Mouse (Mus musculus): ENCODE results near the gene Cyp2j12. TPM values are rescaled to one million over a fixed set of nuclear protein-coding genes. Genes with fewer than 3 reads are reported as not detected.

Gene Cyp2j12
- polyA plus RNA-seq (2017; shearing (Covaris generic)) = not detected

DNA sequence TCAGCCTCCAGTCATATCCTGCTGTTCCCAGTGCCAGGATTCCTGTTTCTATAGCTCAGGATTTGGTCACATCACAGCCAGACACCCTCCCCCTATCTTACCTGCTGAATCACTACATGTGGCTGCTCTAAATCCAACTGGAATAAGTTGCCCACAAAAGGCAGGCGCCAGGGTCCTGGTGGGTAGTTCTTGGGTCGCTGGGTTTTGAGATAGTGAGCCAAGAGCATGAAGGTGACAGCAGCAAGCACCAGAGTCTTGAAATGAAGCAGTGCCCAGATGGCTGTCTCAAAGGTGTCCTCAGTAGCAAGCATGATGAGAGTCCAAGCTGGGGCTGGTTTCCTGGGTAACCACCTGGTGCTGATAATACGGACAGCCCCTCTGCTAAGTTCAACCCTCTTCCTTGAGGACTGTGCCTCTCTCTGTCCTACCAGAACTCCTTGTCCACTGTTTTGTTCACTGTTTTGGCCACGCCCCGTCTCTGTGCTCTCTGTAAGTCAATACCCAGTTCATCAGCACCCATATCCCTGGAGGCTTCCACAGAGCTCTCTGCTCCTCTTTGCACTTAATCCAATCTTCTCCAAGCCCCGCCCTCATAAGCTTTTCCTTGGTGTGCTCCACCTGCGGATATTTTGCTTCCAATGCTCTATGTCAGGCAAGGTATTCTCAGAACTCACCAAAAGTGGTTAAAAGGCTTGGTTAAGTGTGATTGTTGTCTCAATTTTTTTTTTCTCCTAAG lies at the start of gene Cyp2j12:
Gene Cyp2j12 (minus strand): TSS at position 421 of the 736 bp plus-strand sequence.

DNA sequence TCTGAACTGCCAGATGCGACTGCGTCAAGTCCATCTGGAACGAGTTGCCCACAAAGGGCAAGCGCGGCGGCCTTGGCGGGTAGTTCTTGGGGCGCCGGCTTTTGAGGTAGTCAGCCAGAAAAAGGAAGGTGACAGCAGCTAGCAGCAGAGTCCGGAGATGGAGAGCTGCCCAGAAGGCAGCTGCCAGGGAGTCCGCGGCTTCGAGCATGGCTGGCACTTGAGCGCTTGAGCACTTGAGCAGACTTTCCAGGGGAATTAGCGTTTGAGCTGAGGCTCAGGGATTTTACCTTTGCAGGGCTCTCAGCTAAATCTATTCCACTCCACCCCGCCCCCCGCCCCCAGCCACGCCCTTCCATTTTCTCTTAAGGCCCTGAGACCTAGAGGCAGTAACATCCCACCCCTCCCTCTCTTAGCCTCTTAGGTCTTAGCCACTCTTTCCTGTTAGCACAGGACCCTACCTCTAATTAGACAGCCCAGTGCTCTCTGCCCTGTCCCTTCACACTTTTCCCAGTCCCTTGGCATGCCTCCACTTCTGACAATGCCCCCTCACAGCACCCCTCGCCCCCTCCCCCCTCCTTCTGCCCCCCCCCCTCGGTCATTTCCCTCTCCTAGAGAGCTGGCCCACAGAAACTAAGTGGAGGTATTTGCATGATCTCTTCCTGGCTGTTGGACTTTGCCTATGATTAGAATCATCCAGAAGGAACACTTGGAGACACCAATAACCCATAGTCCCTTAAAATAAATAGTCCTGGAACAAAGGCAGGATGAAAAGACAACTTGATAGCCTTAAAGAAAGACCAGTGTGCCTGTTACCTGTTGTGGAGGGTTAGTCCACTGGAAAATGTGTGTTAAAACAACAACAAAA lies 63.5 kb downstream of the Cyp2j12 start, which contains the start of gene Cyp2j13:
Gene Cyp2j13 (minus strand): TSS at position 286 of the 865 bp plus-strand sequence.

Other genes with a start within 250 kb of the Cyp2j12 start
- 23.8 TPM for gene Hook1, start 173.9 kb downstream of the Cyp2j12 start, polyA plus RNA-seq (2017; shearing (Covaris generic))
- not detected for gene Cyp2j13, start 63.6 kb downstream of the Cyp2j12 start, polyA plus RNA-seq (2017; shearing (Covaris generic))
- gene Cyp2j7, start 95.5 kb upstream of the Cyp2j12 start, polyA plus RNA-seq (2017; shearing (Covaris generic)) = not detected
- not detected for gene Cyp2j11, start 207.5 kb upstream of the Cyp2j12 start, polyA plus RNA-seq (2017; shearing (Covaris generic))

All from effector memory CD4-positive, alpha-beta T cell, adult 7 months (primary cell).